Mouse (Mus musculus): ENCODE results near the gene Arhgef28. TPM values are rescaled to one million over a fixed set of nuclear protein-coding genes. Genes with fewer than 3 reads are reported as not detected.
"Not testable (repeated sequence)": the region's sequence is repeated elsewhere in the genome, so short reads cannot be mapped to it uniquely, and the experiment has no call there.

The Arhgef28 gene
- polyA plus RNA-seq, 1 experiment = 11.3 TPM

DNA sequence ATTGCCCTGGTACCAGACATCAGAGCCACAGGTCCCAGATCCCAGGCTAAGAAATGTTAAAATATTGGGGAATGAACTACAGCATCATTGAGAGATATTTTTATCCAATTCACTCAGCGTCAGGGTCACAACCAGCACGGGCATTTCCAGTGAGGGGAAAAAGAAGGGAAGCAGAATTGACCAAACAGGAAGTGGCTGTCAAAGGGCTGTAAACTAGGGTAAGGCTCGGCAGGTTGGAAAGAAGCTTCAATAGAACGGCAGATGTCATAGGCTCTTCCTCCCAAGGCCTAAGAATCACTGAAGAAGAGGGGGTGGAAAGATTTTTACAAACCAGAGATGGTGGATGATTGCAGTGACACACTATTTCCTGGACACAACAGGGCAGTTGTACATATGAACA, 143.4 kb downstream of the Arhgef28 start:
- no peak for TF ChIP-seq POLR2A (IDR thresholded peaks at IDR 0.05; ENCODE audit: borderline replicate concordance, extremely low read depth, insufficient read depth, insufficient read length, poor library complexity, severe bottlenecking)
- no peak for TF ChIP-seq CTCF (IDR thresholded peaks at IDR 0.05; ENCODE audit: borderline replicate concordance, extremely low read depth, insufficient read depth, insufficient read length)
- DNase-seq (ENCODE audit: low read depth) = no peak

DNA sequence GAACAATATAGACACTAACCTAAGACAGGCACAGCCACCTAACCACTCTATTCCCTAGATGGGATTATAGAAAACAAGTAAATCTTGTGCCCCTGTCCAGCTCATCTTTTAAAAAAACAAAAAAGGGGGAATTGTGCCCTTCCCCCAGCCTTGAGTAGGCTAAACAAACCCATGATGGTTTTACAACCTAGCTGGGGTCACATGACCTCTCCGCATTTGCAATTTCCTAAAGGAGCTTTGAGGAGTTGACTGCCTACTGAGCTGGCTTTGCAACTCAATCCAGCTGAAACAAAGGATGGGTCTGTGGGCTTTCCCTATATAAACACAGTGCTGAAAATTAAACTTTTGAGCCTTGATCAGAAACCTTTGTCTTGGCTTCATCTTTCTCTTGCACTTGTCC, 146.1 kb downstream of the Arhgef28 start:
- not testable (repeated sequence) for DNase-seq (ENCODE audit: low read depth)

DNA sequence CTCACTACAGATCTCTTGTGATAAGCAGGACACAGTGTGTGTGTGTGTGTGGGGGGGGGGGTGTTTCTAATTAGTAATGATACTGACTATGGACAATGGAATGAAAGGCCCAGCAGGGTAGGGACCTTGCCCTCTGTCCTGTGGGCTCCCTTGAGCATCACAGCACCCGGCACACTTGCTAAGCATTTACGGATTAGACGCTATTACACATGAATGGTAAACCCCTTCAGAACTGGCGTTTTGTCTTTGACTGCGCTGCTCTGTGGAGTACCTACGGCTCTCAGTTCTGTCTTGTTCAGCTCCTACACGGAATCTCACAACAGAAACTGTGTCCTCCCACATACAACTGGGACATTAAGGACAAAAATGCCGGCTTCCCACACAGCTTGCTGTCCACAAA, 151.0 kb downstream of the Arhgef28 start:
- DNase-seq (ENCODE audit: low read depth) = peak; percentile 48

DNA sequence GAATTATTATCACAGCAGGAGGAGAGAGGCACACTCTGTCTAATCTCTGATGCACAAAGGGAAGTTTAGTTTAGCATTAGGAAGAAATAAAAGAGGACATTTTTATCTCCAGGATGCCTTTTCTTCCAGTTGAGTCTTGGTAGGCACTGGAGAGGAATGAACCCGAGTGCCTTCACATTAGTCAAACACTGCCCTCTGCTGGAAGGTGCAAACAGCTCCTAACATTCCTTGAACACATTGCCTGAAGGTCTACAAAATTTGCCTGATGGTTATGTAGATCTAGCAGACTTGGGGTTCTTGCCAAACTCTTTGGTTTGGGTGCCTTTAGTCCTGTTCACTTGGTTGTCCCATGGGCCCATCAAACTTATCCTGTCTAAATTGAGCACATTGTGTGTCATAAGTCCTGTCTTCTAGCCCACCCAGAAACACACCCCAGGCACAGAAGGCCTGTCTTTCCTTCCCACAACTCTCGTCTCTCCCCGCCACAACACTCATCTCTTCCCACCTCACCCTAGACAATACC, 165.6 kb downstream of the Arhgef28 start:
- no peak for DNase-seq (ENCODE audit: low read depth)

More for the DNA sequence above, 151.0 kb downstream of the Arhgef28 start:
- TF ChIP-seq POLR2A (IDR thresholded peaks at IDR 0.05; ENCODE audit: borderline replicate concordance, extremely low read depth, insufficient read depth, insufficient read length, poor library complexity, severe bottlenecking) (no peak), CTCF (IDR thresholded peaks at IDR 0.05; ENCODE audit: borderline replicate concordance, extremely low read depth, insufficient read depth, insufficient read length) (no peak)

DNA sequence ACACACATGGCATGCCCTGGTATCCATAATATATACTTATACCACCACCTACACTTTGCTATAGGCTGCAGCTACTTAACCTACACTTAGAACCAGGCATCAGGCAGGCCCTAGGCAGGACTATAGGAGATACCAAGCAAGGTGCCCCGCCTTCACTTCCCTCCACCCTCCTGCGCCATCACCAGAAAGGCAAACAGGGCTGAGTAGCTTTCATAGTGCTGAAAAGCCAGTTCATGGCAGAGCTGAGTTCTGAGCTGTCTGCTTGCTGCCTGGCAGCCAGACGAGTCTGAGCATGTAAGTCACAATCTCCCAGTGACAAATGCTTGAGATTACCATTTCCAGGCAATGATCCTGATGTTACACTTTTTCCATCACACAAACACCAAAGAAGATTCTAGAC, 167.5 kb downstream of the Arhgef28 start:
- TF ChIP-seq CTCF (IDR thresholded peaks at IDR 0.05; ENCODE audit: borderline replicate concordance, extremely low read depth, insufficient read depth, insufficient read length) = no peak
- no peak for TF ChIP-seq POLR2A (IDR thresholded peaks at IDR 0.05; ENCODE audit: borderline replicate concordance, extremely low read depth, insufficient read depth, insufficient read length, poor library complexity, severe bottlenecking)
- no peak for DNase-seq (ENCODE audit: low read depth)

More for the DNA sequence above, 165.6 kb downstream of the Arhgef28 start:
- TF ChIP-seq POLR2A (IDR thresholded peaks at IDR 0.05; ENCODE audit: borderline replicate concordance, extremely low read depth, insufficient read depth, insufficient read length, poor library complexity, severe bottlenecking) (no peak), CTCF (IDR thresholded peaks at IDR 0.05; ENCODE audit: borderline replicate concordance, extremely low read depth, insufficient read depth, insufficient read length) (peak; percentile 35; the same call in 1 of the 2 replicates)

DNA sequence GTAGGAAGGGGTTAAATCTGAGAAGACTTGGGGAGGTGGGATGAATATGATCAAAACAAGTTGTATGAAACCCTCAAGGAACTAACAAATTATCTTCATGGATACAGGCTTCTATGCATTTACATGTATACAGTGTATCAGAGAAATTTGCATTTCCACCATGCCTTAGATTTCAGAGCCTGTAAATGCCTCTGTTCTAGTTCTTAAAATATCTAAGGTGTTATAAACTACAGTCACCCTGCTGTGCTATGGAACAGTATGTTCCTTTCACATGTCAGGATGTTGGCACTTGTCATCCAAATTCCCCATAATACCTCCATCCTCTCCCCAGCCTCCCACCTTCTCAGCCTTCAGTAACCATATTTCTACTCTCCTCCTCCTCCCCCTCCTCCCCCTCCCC, 168.5 kb downstream of the Arhgef28 start:
- no peak for DNase-seq (ENCODE audit: low read depth)
- TF ChIP-seq CTCF (IDR thresholded peaks at IDR 0.05; ENCODE audit: borderline replicate concordance, extremely low read depth, insufficient read depth, insufficient read length) (no peak), POLR2A (IDR thresholded peaks at IDR 0.05; ENCODE audit: borderline replicate concordance, extremely low read depth, insufficient read depth, insufficient read length, poor library complexity, severe bottlenecking) (no peak)

DNA sequence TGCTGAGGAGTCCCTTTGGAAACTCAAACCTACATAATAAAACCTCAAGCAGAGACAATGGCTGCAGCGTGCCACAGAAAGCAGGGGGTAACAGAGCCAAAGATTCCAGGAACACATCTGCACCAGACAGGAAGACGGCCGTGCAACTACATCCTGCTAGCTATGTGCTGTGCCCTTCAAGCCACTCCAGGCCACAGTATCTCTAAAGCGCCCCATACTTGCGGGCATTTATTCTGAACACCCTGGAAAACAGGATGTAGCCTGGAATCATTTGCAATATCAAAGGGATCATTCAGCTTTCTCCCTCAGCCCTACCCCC, 174.6 kb downstream of the Arhgef28 start:
- no peak for DNase-seq (ENCODE audit: low read depth)
- TF ChIP-seq POLR2A (IDR thresholded peaks at IDR 0.05; ENCODE audit: borderline replicate concordance, extremely low read depth, insufficient read depth, insufficient read length, poor library complexity, severe bottlenecking) = no peak
- no peak for TF ChIP-seq CTCF (IDR thresholded peaks at IDR 0.05; ENCODE audit: borderline replicate concordance, extremely low read depth, insufficient read depth, insufficient read length)

DNA sequence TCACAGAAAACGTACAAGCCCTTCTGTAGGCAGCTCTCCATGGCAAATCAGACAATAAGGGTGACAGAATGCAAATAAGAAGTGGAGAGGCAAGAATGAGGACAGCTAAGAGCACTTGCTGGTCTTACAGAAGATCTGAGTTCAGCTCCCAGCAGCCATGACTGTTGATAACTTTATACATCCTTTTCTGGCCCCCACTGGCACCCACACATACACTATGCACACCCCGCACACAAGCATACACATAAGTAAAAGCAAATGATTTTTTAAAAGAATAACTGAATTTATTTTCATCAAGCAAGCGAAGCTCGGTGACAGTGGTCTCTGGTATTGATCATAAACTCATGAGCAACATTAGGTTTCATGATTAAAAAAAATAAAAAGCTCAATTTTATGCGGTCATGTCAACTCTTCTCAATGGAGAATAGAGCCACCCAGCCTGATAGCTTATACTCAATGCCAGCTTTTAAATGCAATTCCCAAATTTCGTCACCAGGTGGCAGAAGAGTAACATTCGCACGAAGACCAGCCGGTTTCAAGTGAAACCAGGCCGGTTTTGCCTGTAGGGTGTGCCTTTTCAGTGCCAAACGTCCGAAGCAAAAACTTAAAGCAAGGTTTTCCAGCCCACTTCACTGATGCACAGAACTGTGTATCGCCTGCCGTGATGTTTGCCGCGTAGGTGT, 175.1 kb downstream of the Arhgef28 start:
- TF ChIP-seq POLR2A (IDR thresholded peaks at IDR 0.05; ENCODE audit: borderline replicate concordance, extremely low read depth, insufficient read depth, insufficient read length, poor library complexity, severe bottlenecking) = no peak
- TF ChIP-seq CTCF (IDR thresholded peaks at IDR 0.05; ENCODE audit: borderline replicate concordance, extremely low read depth, insufficient read depth, insufficient read length) = peak; percentile 83
- DNase-seq (ENCODE audit: low read depth) = peak; percentile 92

DNA sequence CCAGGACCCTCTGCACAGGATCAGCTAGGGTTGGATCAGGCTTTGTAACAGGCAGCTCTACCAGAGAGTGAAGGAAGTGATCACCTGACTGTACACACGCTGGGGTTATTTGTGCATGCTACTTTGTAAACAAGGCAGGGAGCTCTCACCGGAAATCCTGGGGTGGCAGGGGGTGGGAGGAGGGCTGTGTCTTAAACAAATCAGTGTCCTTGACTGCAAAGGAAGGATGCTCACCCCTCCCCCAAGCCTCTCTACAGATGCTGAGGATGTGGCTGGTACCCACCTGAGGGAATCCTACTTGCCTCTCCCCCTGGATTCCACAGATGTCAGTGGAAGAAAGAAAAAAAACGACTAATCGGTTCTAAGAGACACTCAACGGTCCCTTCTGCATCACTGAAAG, 176.2 kb downstream of the Arhgef28 start:
- DNase-seq (ENCODE audit: low read depth) = no peak
- TF ChIP-seq CTCF (IDR thresholded peaks at IDR 0.05; ENCODE audit: borderline replicate concordance, extremely low read depth, insufficient read depth, insufficient read length) (no peak), POLR2A (IDR thresholded peaks at IDR 0.05; ENCODE audit: borderline replicate concordance, extremely low read depth, insufficient read depth, insufficient read length, poor library complexity, severe bottlenecking) (no peak)

DNA sequence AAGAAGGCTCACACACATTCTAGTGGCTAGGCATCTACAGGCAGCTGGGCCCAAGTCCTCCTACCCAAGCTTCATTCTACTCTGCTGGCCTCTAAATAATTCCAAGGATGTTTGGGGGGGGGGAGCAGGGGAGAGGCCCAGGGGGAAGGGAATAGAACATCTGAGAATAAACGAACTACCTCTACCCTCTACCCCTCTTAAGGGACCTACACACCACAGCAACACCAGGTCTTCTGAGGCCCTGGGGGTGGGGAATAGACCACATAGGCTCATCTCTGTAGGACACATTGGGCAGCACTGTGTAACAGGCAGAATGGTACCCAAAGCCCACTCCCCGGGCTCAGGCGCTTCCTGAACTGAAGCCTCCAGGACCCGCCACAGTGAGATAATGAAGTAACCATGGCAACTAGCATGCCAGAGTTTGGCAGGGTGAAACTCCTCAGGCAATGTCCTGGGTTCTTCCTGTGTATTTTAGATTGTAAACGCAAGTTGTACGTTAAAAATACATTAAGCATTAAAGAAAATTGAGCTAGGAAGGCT, 177.5 kb downstream of the Arhgef28 start:
- no peak for TF ChIP-seq POLR2A (IDR thresholded peaks at IDR 0.05; ENCODE audit: borderline replicate concordance, extremely low read depth, insufficient read depth, insufficient read length, poor library complexity, severe bottlenecking)
- no peak for TF ChIP-seq CTCF (IDR thresholded peaks at IDR 0.05; ENCODE audit: borderline replicate concordance, extremely low read depth, insufficient read depth, insufficient read length)
- DNase-seq (ENCODE audit: low read depth) = peak; percentile 66

DNA sequence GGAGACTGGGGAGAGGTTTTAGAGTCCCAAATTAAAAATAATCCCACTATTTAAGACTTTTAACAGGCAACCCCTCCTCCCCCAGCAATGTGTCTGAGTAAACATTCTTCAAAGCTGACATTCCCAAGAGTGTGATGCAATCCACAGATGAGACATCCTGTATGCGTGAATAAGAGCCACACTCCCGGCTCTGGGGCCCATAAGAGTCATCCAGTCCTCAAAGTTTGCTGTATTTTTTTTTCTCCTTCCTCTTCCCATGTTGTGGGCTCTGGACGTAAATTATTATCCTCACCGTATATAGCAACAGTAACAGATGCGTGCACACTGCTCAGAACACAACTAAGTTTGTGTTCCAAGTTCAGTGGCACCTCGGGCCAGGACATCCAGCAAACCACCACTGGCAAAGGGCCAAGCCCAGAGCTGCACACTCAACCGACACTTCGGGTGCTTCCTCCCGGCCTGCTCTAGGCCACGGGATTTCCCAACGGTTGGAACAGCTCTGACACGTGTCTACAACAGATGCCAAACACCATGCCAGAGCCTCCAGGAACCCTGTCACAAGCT, 178.5 kb downstream of the Arhgef28 start:
- no peak for DNase-seq (ENCODE audit: low read depth)

DNA sequence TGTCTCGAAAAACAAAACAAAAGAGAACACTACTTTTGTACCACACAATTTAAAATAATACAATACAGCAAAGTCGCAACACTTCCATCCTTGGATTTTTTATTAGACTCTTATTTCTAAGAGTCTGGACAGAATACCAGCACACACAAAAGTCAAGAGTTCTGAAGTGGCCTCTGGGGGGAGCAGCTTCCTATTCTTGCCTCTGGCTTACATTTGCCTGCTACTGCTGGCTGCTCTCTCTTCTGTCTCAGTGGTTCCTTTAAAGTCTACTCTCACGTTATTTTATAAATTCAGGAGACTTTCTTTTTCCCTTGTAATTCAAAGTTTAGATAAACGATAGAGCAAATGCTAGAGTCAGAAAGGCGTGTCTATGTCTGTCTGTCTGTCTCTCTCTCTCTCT, 179.1 kb downstream of the Arhgef28 start:
- TF ChIP-seq CTCF (IDR thresholded peaks at IDR 0.05; ENCODE audit: borderline replicate concordance, extremely low read depth, insufficient read depth, insufficient read length) (no peak), POLR2A (IDR thresholded peaks at IDR 0.05; ENCODE audit: borderline replicate concordance, extremely low read depth, insufficient read depth, insufficient read length, poor library complexity, severe bottlenecking) (no peak)
- DNase-seq (ENCODE audit: low read depth) = no peak

More for the DNA sequence above, 178.5 kb downstream of the Arhgef28 start:
- no peak for TF ChIP-seq CTCF (IDR thresholded peaks at IDR 0.05; ENCODE audit: borderline replicate concordance, extremely low read depth, insufficient read depth, insufficient read length)
- no peak for TF ChIP-seq POLR2A (IDR thresholded peaks at IDR 0.05; ENCODE audit: borderline replicate concordance, extremely low read depth, insufficient read depth, insufficient read length, poor library complexity, severe bottlenecking)
